8 mouse cellular contexts compared by ENCODE assay signal in genomic region chr14:118566214-118566688, GRCm38 (mm10).
DNase-seq lines count a peak whose midpoint lies in the region.

No protein-coding gene starts in this region.

- intact Hi-C loops in left cerebral cortex, postnatal 14 days (cut with DNase I) = no loop called here
- intact Hi-C loops in heart, postnatal 14 days (cut with DNase I) = no loop called here

- peak; percentile 31 for DNase-seq in urinary bladder, adult 2 months (ENCODE audit: low spot score)
- no peak for DNase-seq in urinary bladder, postnatal 4 days (ENCODE audit: low spot score in 2 of 2)
- peak; percentile 18 to 58 for DNase-seq in frontal cortex, adult 2 months (ENCODE audit: extremely low spot score in 1 of 2, low spot score in 1 of 2)
- peak; percentile 55 to 63 for DNase-seq in left cerebral cortex, postnatal 14 days (ENCODE audit: low spot score in 2 of 2)
- DNase-seq in retina, embryonic 14.5 days (ENCODE audit: low spot score) = peak; percentile 64
- no peak for DNase-seq in thymus, postnatal 0 days (ENCODE audit: low spot score)
- DNase-seq in heart, postnatal 14 days = no peak
- DNase-seq in thymus, postnatal 25 days = no peak

Comparison
In these comparisons a context has a peak if more than half of its experiments do, and no peak if none do; other contexts are left out.
1. DNase-seq: peak in urinary bladder, adult 2 months (single experiment), frontal cortex, adult 2 months (2 of 2), left cerebral cortex, postnatal 14 days (2 of 2) and retina, embryonic 14.5 days (single experiment); none in urinary bladder, postnatal 4 days (0 of 2), thymus, postnatal 0 days (single experiment), heart, postnatal 14 days (0 of 2) and thymus, postnatal 25 days (single experiment).